Mouse (Mus musculus): ENCODE measurements around the gene Acsl1. TPM values are rescaled to one million over a fixed set of nuclear protein-coding genes. Genes with fewer than 3 reads are reported as not detected.

The Acsl1 gene
- total and polyA plus RNA-seq, 3 experiments, result 26.2 to 33.9 TPM; not detected in 1

DNA sequence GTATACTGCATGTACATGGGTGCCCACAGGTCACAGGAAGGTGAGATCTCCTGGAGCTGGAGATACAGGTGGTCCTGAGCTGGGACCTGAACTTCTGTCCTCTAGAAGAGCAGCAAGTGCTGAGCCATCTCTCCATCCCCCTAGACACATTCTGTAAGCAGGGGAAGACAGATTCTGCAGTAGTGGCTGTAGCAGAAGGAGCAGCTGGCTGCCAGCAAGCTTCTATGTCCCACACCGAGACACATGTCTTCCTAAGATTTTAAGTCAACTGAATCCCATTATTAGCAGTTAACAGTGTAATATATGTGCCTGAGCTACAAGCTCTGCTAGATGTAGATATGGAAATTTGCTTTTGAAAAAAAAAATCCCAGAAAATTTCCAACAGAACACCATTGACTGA lies 18.4 kb downstream of the Acsl1 start:
- no peak overlapping the region for H3K27ac ChIP-seq (ENCODE audit: control insufficient read depth, low read depth, low read length)
- H3K4me3 ChIP-seq (ENCODE audit: control insufficient read depth in 1 of 2, insufficient read depth in 1 of 2, low read depth in 2 of 2, low read length in 2 of 2), result no peak overlapping the region
- H3K79me2 ChIP-seq (ENCODE audit: control insufficient read depth, insufficient read depth, low read length, poor library complexity), result peaks cover 11% of the 10 kb centered on the region; the same call in 1 of the 2 replicates
- H3K4me1 ChIP-seq (ENCODE audit: control insufficient read depth in 1 of 2, insufficient read depth in 2 of 2, low read length in 2 of 2), result no peaks in the 10 kb centered on the region
- H3K36me3 ChIP-seq (ENCODE audit: control insufficient read depth in 1 of 2, insufficient read depth in 2 of 2, low read length in 2 of 2), result no peaks in the 10 kb centered on the region; a peak in 1 of 4 replicates
- H3K27me3 ChIP-seq (ENCODE audit: control insufficient read depth in 1 of 2, insufficient read depth in 2 of 2, low read length in 2 of 2), result no peaks in the 10 kb centered on the region
- H3K9me3 ChIP-seq (replicated peaks; ENCODE audit: insufficient read depth, low read length), result no peaks in the 10 kb centered on the region
- no peak for TF ChIP-seq MAZ (IDR thresholded peaks at IDR 0.05; ENCODE audit: low read depth, low read length)
- TF ChIP-seq USF1 (IDR thresholded peaks at IDR 0.05; ENCODE audit: low read depth, low read length), result no peak
- no peak for TF ChIP-seq BHLHE40 (IDR thresholded peaks at IDR 0.05; ENCODE audit: borderline replicate concordance, low read depth, low read length)
- TF ChIP-seq CHD2 (IDR thresholded peaks at IDR 0.05; ENCODE audit: low read length), result no peak
- no peak for TF ChIP-seq SIN3A (IDR thresholded peaks at IDR 0.05; ENCODE audit: low read length)
- TF ChIP-seq EP300 (IDR thresholded peaks at IDR 0.05; ENCODE audit: low read depth in 1 of 2, low read length in 2 of 2), result no peak
- no peak for TF ChIP-seq POLR2A (IDR thresholded peaks at IDR 0.05; ENCODE audit: control insufficient read depth in 1 of 2, insufficient read depth in 1 of 2, low read depth in 1 of 2, low read length in 2 of 2, poor library complexity in 1 of 2)
- no peak for TF ChIP-seq ELF1 (IDR thresholded peaks at IDR 0.05; ENCODE audit: low read depth, low read length)
- TF ChIP-seq MYB (IDR thresholded peaks at IDR 0.05; ENCODE audit: low read depth, low read length), result no peak
- no peak for TF ChIP-seq MAFK (IDR thresholded peaks at IDR 0.05; ENCODE audit: borderline replicate concordance, low read depth, low read length)
- no peak for TF ChIP-seq POLR2AphosphoS5 (IDR thresholded peaks at IDR 0.05; ENCODE audit: borderline replicate concordance, low read depth, low read length)
- no peak for TF ChIP-seq GABPA (IDR thresholded peaks at IDR 0.05; ENCODE audit: low read depth, low read length)
- no peak for TF ChIP-seq TAL1 (IDR thresholded peaks at IDR 0.05; ENCODE audit: low read length)
- no peak for TF ChIP-seq KAT2A (conservative IDR thresholded peaks at IDR 0.05; ENCODE audit: low read depth, low read length)
- TF ChIP-seq RAD21 (IDR thresholded peaks at IDR 0.05; ENCODE audit: low read depth, low read length), result no peak
- TF ChIP-seq CTCF (IDR thresholded peaks at IDR 0.05 in 2 of 3, conservative IDR thresholded peaks at IDR 0.05 in 1 of 3; ENCODE audit: control insufficient read depth in 1 of 3, insufficient read depth in 1 of 3, low read depth in 2 of 3, low read length in 3 of 3, poor library complexity in 1 of 3, severe bottlenecking in 1 of 3), result no peak
- no peak for TF ChIP-seq TCF12 (IDR thresholded peaks at IDR 0.05; ENCODE audit: low read depth, low read length)
- TF ChIP-seq RCOR1 (IDR thresholded peaks at IDR 0.05; ENCODE audit: low read depth, low read length), result no peak
- TF ChIP-seq SMC3 (IDR thresholded peaks at IDR 0.05; ENCODE audit: low read depth, low read length), result no peak
- DNase-seq (ENCODE audit: low read depth, low spot score), result no peak
- H3K9ac ChIP-seq (ENCODE audit: control insufficient read depth, low read depth, low read length, poor library complexity, severe bottlenecking), result no peak overlapping the region

DNA sequence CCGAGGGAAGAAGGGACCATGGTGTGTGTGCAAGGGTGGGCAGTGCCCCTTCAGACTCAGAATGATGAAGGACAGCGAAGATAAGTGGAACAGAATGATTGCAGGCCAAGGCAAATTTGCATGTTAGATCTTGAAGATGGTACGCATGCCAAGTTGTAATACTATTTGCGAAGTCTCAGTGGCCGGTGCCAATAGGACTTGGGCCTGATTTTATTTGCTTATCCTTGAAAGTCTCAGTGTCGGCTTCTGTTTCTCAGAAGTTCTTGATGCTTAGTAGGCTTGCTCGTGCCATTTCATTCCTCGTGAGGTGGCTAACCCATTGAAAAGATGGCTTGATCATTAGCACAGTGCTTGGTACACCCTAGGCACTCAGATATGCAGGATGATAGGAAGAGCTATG lies 19.4 kb downstream of the Acsl1 start:
- H3K4me1 ChIP-seq (ENCODE audit: control insufficient read depth in 1 of 2, insufficient read depth in 2 of 2, low read length in 2 of 2), result no peaks in the 10 kb centered on the region
- no peak for DNase-seq (ENCODE audit: low read depth, low spot score)
- no peak for TF ChIP-seq CHD2 (IDR thresholded peaks at IDR 0.05; ENCODE audit: low read length)
- no peak for TF ChIP-seq USF2 (IDR thresholded peaks at IDR 0.05; ENCODE audit: borderline replicate concordance in 1 of 2, insufficient read depth in 1 of 2, low read depth in 1 of 2, low read length in 2 of 2)
- TF ChIP-seq CTCF (IDR thresholded peaks at IDR 0.05 in 2 of 3, conservative IDR thresholded peaks at IDR 0.05 in 1 of 3; ENCODE audit: control insufficient read depth in 1 of 3, insufficient read depth in 1 of 3, low read depth in 2 of 3, low read length in 3 of 3, poor library complexity in 1 of 3, severe bottlenecking in 1 of 3), result no peak
- TF ChIP-seq JUND (IDR thresholded peaks at IDR 0.05; ENCODE audit: low read depth, low read length), result no peak
- TF ChIP-seq GABPA (IDR thresholded peaks at IDR 0.05; ENCODE audit: low read depth, low read length), result no peak
- TF ChIP-seq RAD21 (IDR thresholded peaks at IDR 0.05; ENCODE audit: low read depth, low read length), result no peak
- TF ChIP-seq MYC (IDR thresholded peaks at IDR 0.05; ENCODE audit: low read depth, low read length), result no peak
- no peak for TF ChIP-seq MYB (IDR thresholded peaks at IDR 0.05; ENCODE audit: low read depth, low read length)
- no peak overlapping the region for H3K9ac ChIP-seq (ENCODE audit: control insufficient read depth, low read depth, low read length, poor library complexity, severe bottlenecking)
- H3K36me3 ChIP-seq (ENCODE audit: control insufficient read depth in 1 of 2, insufficient read depth in 2 of 2, low read length in 2 of 2), result no peaks in the 10 kb centered on the region; a peak in 1 of 4 replicates
- H3K27ac ChIP-seq (ENCODE audit: control insufficient read depth, low read depth, low read length), result no peak overlapping the region
- no peak overlapping the region for H3K4me3 ChIP-seq (ENCODE audit: control insufficient read depth in 1 of 2, insufficient read depth in 1 of 2, low read depth in 2 of 2, low read length in 2 of 2)
- peaks cover 8% of the 10 kb centered on the region; the same call in 1 of the 2 replicates for H3K79me2 ChIP-seq (ENCODE audit: control insufficient read depth, insufficient read depth, low read length, poor library complexity)
- H3K27me3 ChIP-seq (ENCODE audit: control insufficient read depth in 1 of 2, insufficient read depth in 2 of 2, low read length in 2 of 2), result no peaks in the 10 kb centered on the region
- no peaks in the 10 kb centered on the region for H3K9me3 ChIP-seq (replicated peaks; ENCODE audit: insufficient read depth, low read length)
